Mouse (Mus musculus): ENCODE measurements around the gene Trem3.

DNA sequence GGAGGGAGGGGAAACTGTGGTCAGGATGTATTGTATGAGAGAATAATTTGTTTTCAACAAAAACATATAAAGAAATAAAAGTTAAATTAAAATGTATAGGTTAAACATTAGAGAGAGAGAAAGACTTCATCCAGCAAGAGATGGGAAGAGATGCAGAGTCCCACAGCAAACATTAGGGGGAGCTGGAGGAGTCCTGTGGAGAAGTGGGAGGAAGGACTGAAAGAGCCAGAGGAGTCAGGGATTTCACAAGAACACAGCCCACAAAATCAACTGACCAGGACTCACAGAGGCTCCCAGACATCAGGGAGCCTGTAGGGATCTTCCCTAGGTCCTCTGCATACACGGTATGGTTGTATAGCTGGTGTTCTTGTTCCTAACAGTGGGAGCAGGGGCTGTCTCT is 39.2 kb downstream of the Trem3 start:
- TF ChIP-seq POLR2A (IDR thresholded peaks at IDR 0.05; ENCODE audit: low read depth, low read length) = no peak
- TF ChIP-seq CTCF (IDR thresholded peaks at IDR 0.05; ENCODE audit: extremely low read depth, insufficient read depth, insufficient read length, insufficient replicate concordance) = peak; percentile 8; the same call in 1 of the 2 replicates
